Mouse (Mus musculus) testis, adult 2 months (tissue): ENCODE data around the gene Zfp93. TPM values are rescaled to one million over a fixed set of nuclear protein-coding genes. Genes with fewer than 3 reads are reported as not detected.

Experiments used
- H3K27ac ChIP-seq: fragments of 200-500 bp; 2 replicates; pipeline ENCODE4 v1.5.1; 2012; ENCODE audit warnings: low read depth, low read length; ENCODE audit not compliant: control insufficient read depth, insufficient read depth
- H3K27me3 ChIP-seq: fragments of 200-500 bp; 2 replicates; pipeline ENCODE4 v1.6.1; 2012; ENCODE audit warnings: mild to moderate bottlenecking, low read length, moderate library complexity; ENCODE audit not compliant: control insufficient read depth, insufficient read depth
- H3K36me3 ChIP-seq: fragments of 200-500 bp; 2 replicates; pipeline ENCODE4 v1.6.1; 2012; ENCODE audit warnings: mild to moderate bottlenecking, low read length; ENCODE audit not compliant: control insufficient read depth, insufficient read depth
- H3K4me1 ChIP-seq: fragments of 200-500 bp; 2 replicates; pipeline ENCODE4 v1.6.1; 2012; ENCODE audit warnings: low read length; ENCODE audit not compliant: control insufficient read depth, insufficient read depth
- H3K4me3 ChIP-seq: fragments of 200-500 bp; 2 replicates; pipeline ENCODE4 v1.5.1; 2012; ENCODE audit warnings: low read depth, mild to moderate bottlenecking, low read length, moderate library complexity, mixed read lengths; ENCODE audit not compliant: control insufficient read depth
- CTCF ChIP-seq: fragments of 200-500 bp; IDR thresholded peaks from 2 replicates; pipeline ENCODE4 v1.5.1; 2012; ENCODE audit warnings: low read depth, mild to moderate bottlenecking, inconsistent platforms, low read length, moderate library complexity; ENCODE audit not compliant: control insufficient read depth, insufficient read depth, insufficient replicate concordance
- POLR2A ChIP-seq: fragments of 200-500 bp; IDR thresholded peaks from 2 replicates; pipeline ENCODE4 v1.6.1; 2012; ENCODE audit warnings: low read depth, mild to moderate bottlenecking, inconsistent platforms, low read length, moderate library complexity; ENCODE audit not compliant: control insufficient read depth
- polyA plus RNA-seq: library from polyadenylated mRNA; depleted of rRNA; stranded (reverse); fragments of >200 nt; gene quantifications from 2 replicates; pipeline ENCODE4 v1.2.3, GENCODE M21; 2012; rRNA removed

Gene Zfp93
- polyA plus RNA-seq, 1 experiment = 3.9 TPM

GRCm38 (mm10) chr7:24326273-24327135 is 56.3 kb downstream of the Zfp93 start:
- H3K27me3 ChIP-seq = no peaks in the 10 kb centered on the region
- no peak for TF ChIP-seq CTCF
- TF ChIP-seq POLR2A = no peak
- H3K36me3 ChIP-seq = no peaks in the 10 kb centered on the region
- no peak overlapping the region for H3K27ac ChIP-seq
- H3K4me1 ChIP-seq = peaks cover 10% of the 10 kb centered on the region
- H3K4me3 ChIP-seq = no peak overlapping the region

Other genes with a start within 250 kb of the Zfp93 start
- 0.01 and 0.04 TPM in 2 replicates for gene Vmn1r183, start 217.2 kb upstream of the Zfp93 start, polyA plus RNA-seq
- 7.3 TPM in 2 replicates for gene Zfp180, start 188.5 kb upstream of the Zfp93 start, polyA plus RNA-seq
- gene Zfp112, start 158.1 kb upstream of the Zfp93 start, polyA plus RNA-seq = 0.46 and 0.67 TPM in 2 replicates
- gene Zfp235, start 136.3 kb upstream of the Zfp93 start, polyA plus RNA-seq = 1.4 and 1.5 TPM in 2 replicates
- gene Zfp114, start 95.4 kb upstream of the Zfp93 start, polyA plus RNA-seq = 0.11 and 0.16 TPM in 2 replicates
- 0.57 and 0.67 TPM in 2 replicates for gene Zfp111, start 59.0 kb upstream of the Zfp93 start, polyA plus RNA-seq
- 0.70 and 0.84 TPM in 2 replicates for gene Zfp109, start 32.9 kb upstream of the Zfp93 start, polyA plus RNA-seq
- gene Zfp108, start 15.6 kb upstream of the Zfp93 start, polyA plus RNA-seq = 0.26 and 0.31 TPM in 2 replicates
- 12.1 and 12.4 TPM in 2 replicates for gene Zfp61, start 30.8 kb downstream of the Zfp93 start, polyA plus RNA-seq
- gene Zfp94, start 46.2 kb downstream of the Zfp93 start, polyA plus RNA-seq = 10.5 and 10.8 TPM in 2 replicates
- gene Tescl, start 63.5 kb downstream of the Zfp93 start, polyA plus RNA-seq = 277 and 339 TPM in 2 replicates
- 1.7 and 2.3 TPM in 2 replicates for gene Lypd5, start 78.8 kb downstream of the Zfp93 start, polyA plus RNA-seq
- 2.5 and 3.8 TPM in 2 replicates for gene Kcnn4, start 99.8 kb downstream of the Zfp93 start, polyA plus RNA-seq
- gene Smg9, start 129.2 kb downstream of the Zfp93 start, polyA plus RNA-seq = 151 and 171 TPM in 2 replicates
- gene Irgc1, start 181.9 kb downstream of the Zfp93 start, polyA plus RNA-seq = 1,510 and 1,812 TPM in 2 replicates
- gene Plaur, start 192.1 kb downstream of the Zfp93 start, polyA plus RNA-seq = 0.38 TPM in 1 of 2 replicates, not detected in the other
- 1.8 and 2.5 TPM in 2 replicates for gene Cadm4, start 211.6 kb downstream of the Zfp93 start, polyA plus RNA-seq
- 16.8 and 20.3 TPM in 2 replicates for gene Zfp428, start 236.6 kb downstream of the Zfp93 start, polyA plus RNA-seq
- 144 and 154 TPM in 2 replicates for gene AC161166.1, start 242.0 kb downstream of the Zfp93 start, polyA plus RNA-seq